Mouse (Mus musculus): Measurements from ENCODE around the gene Taar7d. TPM values are rescaled to one million over a fixed set of nuclear protein-coding genes. Genes with fewer than 3 reads are reported as not detected.

Taar7d gene
- total RNA-seq, 2 experiments from 2014 or later: not detected

Other genes with a start within 250 kb of the Taar7d start
- 100 to 1,000 TPM; 451 to 467 TPM for gene Rps12, start 239.9 kb upstream of the Taar7d start, total RNA-seq (2021)
- 10 to 100 TPM; 29.5 to 33.6 TPM for gene Slc18b1, start 230.2 kb upstream of the Taar7d start, total RNA-seq (2021)
- gene Vnn3, start 175.8 kb upstream of the Taar7d start, total RNA-seq (2021): 10 to 100 TPM in 1 of 2 experiments, 1 to 10 TPM in 1; 8.5 to 77.2 TPM
- gene Vnn1, start 132.5 kb upstream of the Taar7d start, total RNA-seq (2021): 10 to 100 TPM; 18.8 to 60.6 TPM
- gene Taar1, start 106.9 kb upstream of the Taar7d start, total RNA-seq (2021): not detected
- gene Taar2, start 88.7 kb upstream of the Taar7d start, total RNA-seq (2021): not detected
- gene Taar3, start 77.7 kb upstream of the Taar7d start, total RNA-seq (2021): not detected
- gene Taar4, start 66.7 kb upstream of the Taar7d start, total RNA-seq (2021): not detected
- not detected for gene Taar5, start 56.5 kb upstream of the Taar7d start, total RNA-seq (2021)
- not detected for gene Taar6, start 41.6 kb upstream of the Taar7d start, total RNA-seq (2021)
- gene Taar7a, start 33.7 kb upstream of the Taar7d start, total RNA-seq (2021): not detected
- gene Taar7b, start 27.3 kb upstream of the Taar7d start, total RNA-seq (2021): not detected
- gene Taar7e, start 10.4 kb downstream of the Taar7d start, total RNA-seq (2021): not detected
- gene Taar7f, start 22.3 kb downstream of the Taar7d start, total RNA-seq (2021): not detected
- gene Taar8a, start 49.3 kb downstream of the Taar7d start, total RNA-seq (2021): not detected
- not detected for gene Taar8b, start 65.1 kb downstream of the Taar7d start, total RNA-seq (2021)
- not detected for gene Taar8c, start 74.7 kb downstream of the Taar7d start, total RNA-seq (2021)
- gene Taar9, start 82.3 kb downstream of the Taar7d start, total RNA-seq (2021): not detected
- 100 to 1,000 TPM; 135 to 202 TPM for gene Stx7, start 122.1 kb downstream of the Taar7d start, total RNA-seq (2021)
- gene Moxd1, start 196.3 kb downstream of the Taar7d start, total RNA-seq (2021): under 1 TPM; 0.10 to 0.36 TPM